8 mouse cellular contexts compared by ENCODE assay signal in the genomic region with DNA sequence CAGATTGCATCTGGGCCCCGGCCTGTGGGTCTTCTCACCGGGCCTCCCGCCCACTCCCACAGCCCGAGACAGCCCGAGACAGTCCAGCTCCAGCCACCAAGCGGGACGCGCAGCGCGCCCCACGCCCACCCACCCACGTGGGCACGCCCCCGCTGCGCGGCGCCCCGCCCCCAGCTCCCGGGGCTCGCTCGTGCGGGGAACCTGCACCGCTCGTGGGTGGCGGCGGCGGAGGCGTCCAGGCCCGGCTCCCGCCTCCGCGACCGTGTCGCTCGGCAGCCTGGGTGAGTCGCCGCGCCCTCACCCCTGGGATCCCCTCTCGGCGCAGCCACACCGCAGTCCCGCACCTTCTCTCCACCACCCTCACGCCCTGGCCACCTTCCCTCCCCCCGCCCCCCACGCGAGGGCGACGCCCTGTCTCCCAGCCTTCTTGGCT. TPM values are rescaled to one million over a fixed set of nuclear protein-coding genes. Genes with fewer than 3 reads are reported as not detected.
DNase-seq lines count a peak whose midpoint lies in the region; ATAC-seq and TF ChIP-seq lines count a peak whose summit lies in the region.

No protein-coding gene starts in this region.

- H3K36me3 ChIP-seq in liver, adult 2 months (ENCODE audit: control insufficient read depth, insufficient read depth, low read length): no peaks in the 10 kb centered on the region
- H3K36me3 ChIP-seq in forebrain, embryonic 15.5 days: no peaks in the 10 kb centered on the region
- no peaks in the 10 kb centered on the region for H3K36me3 ChIP-seq in liver, embryonic 13.5 days

- H3K27me3 ChIP-seq in liver, adult 2 months (ENCODE audit: control insufficient read depth, insufficient read depth, low read length): peaks cover 17% of the 10 kb centered on the region
- peaks cover 6% of the 10 kb centered on the region; the same call in 1 of the 2 replicates for H3K27me3 ChIP-seq in forebrain, embryonic 15.5 days
- peaks cover 93% of the 10 kb centered on the region for H3K27me3 ChIP-seq in liver, embryonic 13.5 days

- 3% methylated on average over 32 of the region's 48 CpGs for WGBS in liver, adult 2 months
- 1% methylated on average over 37 of the region's 48 CpGs for WGBS in forebrain, embryonic 15.5 days
- WGBS in liver, embryonic 13.5 days (ENCODE audit: insufficient replicate concordance): 2% methylated on average over 48 of the region's 48 CpGs

- DNase-seq in liver, adult 2 months (ENCODE audit: extremely low read depth, low read depth, low spot score): no peak
- DNase-seq in liver: no peak
- DNase-seq in liver, embryonic 13.5 days: no peak
- DNase-seq in testis, postnatal 14 days (ENCODE audit: low spot score): peak; percentile 64
- DNase-seq in gastrocnemius, adult 8-10 months (ENCODE audit: low spot score in 2 of 2): no peak
- DNase-seq in embryo, embryonic 9.5 days (ENCODE audit: extremely low spot score): no peak

- H3K4me1 ChIP-seq in liver, adult 2 months (ENCODE audit: control insufficient read depth, insufficient read depth, low read length): no peaks in the 10 kb centered on the region
- H3K4me1 ChIP-seq in bone marrow macrophage, adult 2 months (ENCODE audit: control insufficient read depth, insufficient read depth, low read length): peaks cover 16% of the 10 kb centered on the region
- peaks cover 22% of the 10 kb centered on the region for H3K4me1 ChIP-seq in forebrain, embryonic 15.5 days
- peaks cover 11% of the 10 kb centered on the region; the same call in 1 of the 2 replicates for H3K4me1 ChIP-seq in liver, embryonic 13.5 days (replicated peaks)

- no peak for TF ChIP-seq CTCF in liver, adult 2 months (IDR thresholded peaks at IDR 0.05; ENCODE audit: low read depth, low read length)
- TF ChIP-seq CTCF in bone marrow macrophage, adult 2 months (IDR thresholded peaks at IDR 0.05; ENCODE audit: low read depth, low read length): no peak

- H3K4me2 ChIP-seq in forebrain, embryonic 15.5 days (replicated peaks): peak overlapping the region; percentile 86
- peak overlapping the region; percentile 66 for H3K4me2 ChIP-seq in liver, embryonic 13.5 days

- peak overlapping the region; percentile 44; the same call in 1 of the 2 replicates for H3K4me3 ChIP-seq in liver, adult 2 months (ENCODE audit: insufficient read depth, low read depth, low read length)
- peak overlapping the region; percentile 57 for H3K4me3 ChIP-seq in bone marrow macrophage, adult 2 months (ENCODE audit: insufficient read depth, low read length)
- peak overlapping the region; percentile 89 for H3K4me3 ChIP-seq in forebrain, embryonic 15.5 days
- H3K4me3 ChIP-seq in liver, embryonic 13.5 days (replicated peaks): peak overlapping the region; percentile 49

- ATAC-seq in forebrain, embryonic 15.5 days (replicated peaks): peak; percentile 55
- peak; percentile 20; the same call in 1 of the 2 replicates for ATAC-seq in liver, embryonic 13.5 days (ENCODE audit: low read depth)

- no peaks in the 10 kb centered on the region for H3K9me3 ChIP-seq in forebrain, embryonic 15.5 days
- H3K9me3 ChIP-seq in liver, embryonic 13.5 days (replicated peaks): no peaks in the 10 kb centered on the region

- no peak for TF ChIP-seq POLR2A in liver, adult 2 months (IDR thresholded peaks at IDR 0.05; ENCODE audit: extremely low read depth, insufficient read depth, low read length)
- TF ChIP-seq POLR2A in bone marrow macrophage, adult 2 months (IDR thresholded peaks at IDR 0.05; ENCODE audit: borderline replicate concordance, low read depth, low read length): no peak

- no peaks in the 10 kb centered on the region for H3K79me2 ChIP-seq in liver, adult 2 months (ENCODE audit: control insufficient read depth, insufficient read depth, low read length)

- no peak overlapping the region for H3K9ac ChIP-seq in liver, adult 2 months (ENCODE audit: low read depth, low read length)
- peak overlapping the region; percentile 74 for H3K9ac ChIP-seq in forebrain, embryonic 15.5 days (replicated peaks)
- H3K9ac ChIP-seq in liver, embryonic 13.5 days: no peak overlapping the region

- no peak overlapping the region for H3K27ac ChIP-seq in liver, adult 2 months (replicated peaks; ENCODE audit: insufficient read depth, low read depth, low read length)
- H3K27ac ChIP-seq in bone marrow macrophage, adult 2 months (ENCODE audit: insufficient read depth, low read depth, low read length): no peak overlapping the region
- H3K27ac ChIP-seq in forebrain, embryonic 15.5 days (replicated peaks): peak overlapping the region; percentile 69
- H3K27ac ChIP-seq in liver, embryonic 13.5 days: no peak overlapping the region

RNA-seq across cellular contexts. Expression of gene Ndrg4, which starts 0.8 kb away (rescaled TPM):
- total RNA-seq in liver, adult 2 months (2014; rRNA removed): 0.55 and 0.74 TPM in 2 replicates
- polyA plus RNA-seq in liver, adult 2 months (2012; rRNA removed): 0.26 and 0.29 TPM in 2 replicates
- 0.89 and 1.0 TPM in 2 replicates for polyA plus RNA-seq in bone marrow macrophage, adult 2 months (2012; ENCODE audit: insufficient read depth, insufficient read length, missing spikeins)
- 200 and 204 TPM in 2 replicates for polyA plus RNA-seq in forebrain, embryonic 15.5 days (2015; fragmentation: Nextera tagmentation; extraction: Ambion mirVana)
- polyA plus RNA-seq in liver, embryonic 13.5 days (2015; fragmentation: Nextera tagmentation; extraction: Ambion mirVana): 1.6 and 1.7 TPM in 2 replicates
- total RNA-seq in gastrocnemius, adult 8-10 months (2022): 1 to 10 TPM; 3.6 to 4.0 (median 3.9) TPM

RNA-seq across cellular contexts. Expression of gene Setd6, which starts 38.1 kb away (rescaled TPM):
- 15.4 and 20.9 TPM in 2 replicates for total RNA-seq in liver, adult 2 months (2014; rRNA removed)
- 8.8 and 13.0 TPM in 2 replicates for polyA plus RNA-seq in liver, adult 2 months (2012; rRNA removed)
- polyA plus RNA-seq in bone marrow macrophage, adult 2 months (2012; ENCODE audit: insufficient read depth, insufficient read length, missing spikeins): 11.2 and 16.2 TPM in 2 replicates
- 26.1 and 28.8 TPM in 2 replicates for polyA plus RNA-seq in forebrain, embryonic 15.5 days (2015; fragmentation: Nextera tagmentation; extraction: Ambion mirVana)
- polyA plus RNA-seq in liver, embryonic 13.5 days (2015; fragmentation: Nextera tagmentation; extraction: Ambion mirVana): 22.8 and 23.1 TPM in 2 replicates
- 10 to 100 TPM; 14.2 to 15.5 (median 14.9) TPM for total RNA-seq in gastrocnemius, adult 8-10 months (2022)

RNA-seq across cellular contexts. Expression of gene Gins3, which starts 44.4 kb away (rescaled TPM):
- total RNA-seq in liver, adult 2 months (2014; rRNA removed): 0.54 and 0.83 TPM in 2 replicates
- polyA plus RNA-seq in liver, adult 2 months (2012; rRNA removed): 0.31 and 0.32 TPM in 2 replicates
- 6.8 and 7.4 TPM in 2 replicates for polyA plus RNA-seq in bone marrow macrophage, adult 2 months (2012; ENCODE audit: insufficient read depth, insufficient read length, missing spikeins)
- 10.6 and 14.0 TPM in 2 replicates for polyA plus RNA-seq in forebrain, embryonic 15.5 days (2015; fragmentation: Nextera tagmentation; extraction: Ambion mirVana)
- 11.2 and 13.2 TPM in 2 replicates for polyA plus RNA-seq in liver, embryonic 13.5 days (2015; fragmentation: Nextera tagmentation; extraction: Ambion mirVana)
- total RNA-seq in gastrocnemius, adult 8-10 months (2022): under 1 TPM; 0.25 to 0.67 (median 0.47) TPM

Comparison
In these comparisons a context has a peak if more than half of its experiments do, and no peak if none do; other contexts are left out.
1. RNA of gene Ndrg4, which starts 0.8 kb away (polyA plus RNA-seq): 200 to 204 TPM in forebrain, embryonic 15.5 days; 1.6 to 1.7 TPM in liver, embryonic 13.5 days, 0.89 to 1.0 TPM in bone marrow macrophage, adult 2 months and 0.26 to 0.29 TPM in liver, adult 2 months; every median in the first group is over 10 times any median in the second.
2. Peak in every context shown above with its lines, with median percentiles within 50 percentile points of each other: H3K4me3 ChIP-seq.